Mouse (Mus musculus) inflammation-experienced regulatory T-cells (primary cell): Measurements from ENCODE around the gene Gm6377. TPM values are rescaled to one million over a fixed set of nuclear protein-coding genes. Genes with fewer than 3 reads are reported as not detected.

ENCODE experiments used
- polyA plus RNA-seq, 2 experiments: library from polyadenylated mRNA; unstranded; fragments of 100-300 nt; shearing (Covaris generic); gene quantifications; one replicate each; pipeline ENCODE4 v1.2.1; 2017

The Gm6377 gene
- under 1 TPM in 1 of 2 experiments, not detected in 1; 0.06 TPM for polyA plus RNA-seq

DNA sequence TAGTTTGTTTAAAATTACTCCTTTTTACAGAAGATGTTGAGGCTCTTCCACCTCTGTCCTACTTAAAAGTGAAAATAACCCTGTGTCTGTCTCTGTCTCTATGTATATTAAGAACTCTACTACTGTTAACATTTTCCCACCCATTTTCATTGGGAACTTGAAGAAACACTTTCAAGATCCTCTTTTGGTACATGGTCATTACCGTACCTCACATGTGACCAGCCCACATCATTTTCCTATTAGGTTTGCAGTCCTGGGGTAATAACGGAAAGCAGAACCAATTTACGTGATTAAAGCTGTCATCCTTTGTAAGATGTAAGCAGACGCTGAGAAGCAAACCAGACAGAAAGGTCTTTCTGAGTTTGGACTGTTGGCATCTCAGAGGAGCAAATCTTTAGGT lies at the start of gene Gm6377:
Gm6377 (plus strand) TSS at position 289 of the 400 bp plus-strand sequence.

Other genes starting within 250 kb of the Gm6377 start
- 10 to 100 TPM in 1 of 2 experiments, 1 to 10 TPM in 1; 9.3 to 11.0 TPM for gene Hmgn5, start 183.4 kb upstream of the Gm6377 start, polyA plus RNA-seq
- gene Sh3bgrl, start 101.4 kb upstream of the Gm6377 start, polyA plus RNA-seq = 100 to 1,000 TPM in 1 of 2 experiments, 10 to 100 TPM in 1; 75.1 to 142 TPM